Mouse (Mus musculus) ES-E14 (cell line): ENCODE measurements around the gene Dph2.

ENCODE experiments used
- MAFK ChIP-seq: IDR thresholded peaks from 2 replicates; pipeline ENCODE4 v1.6.1; 2014; ENCODE audit warnings: mild to moderate bottlenecking, low read depth, low read length, inconsistent platforms; ENCODE audit not compliant: insufficient read depth
- ZC3H11A ChIP-seq: IDR thresholded peaks from 2 replicates; pipeline ENCODE4 v1.6.1; 2012; ENCODE audit warnings: low read depth, mild to moderate bottlenecking, inconsistent platforms, low read length, borderline replicate concordance

GRCm38 (mm10) chr4:117849506-117849905, 42.3 kb downstream of the Dph2 start:
- no peak for TF ChIP-seq MAFK
- TF ChIP-seq ZC3H11A = no peak
